Mouse (Mus musculus) bone marrow, adult 2 months (tissue): Measurements from ENCODE around the gene Cnga1. TPM values are rescaled to one million over a fixed set of nuclear protein-coding genes. Genes with fewer than 3 reads are reported as not detected.
A peak's percentile ranks its signal among the peaks of the same experiment; 100 is the strongest.

Source experiments
- H3K27ac ChIP-seq: fragments of 200-500 bp; 2 replicates; pipeline ENCODE4 v1.5.1; 2012; ENCODE audit warnings: low read depth, mild to moderate bottlenecking, control low read depth, inconsistent platforms, low read length; ENCODE audit not compliant: control insufficient read depth, poor library complexity, insufficient read depth
- H3K4me1 ChIP-seq: fragments of 200-500 bp; 2 replicates; pipeline ENCODE4 v1.6.1; 2011; ENCODE audit warnings: low read length; ENCODE audit not compliant: control insufficient read depth, insufficient read depth
- H3K4me3 ChIP-seq: fragments of 200-500 bp; replicated peaks from 2 replicates; pipeline ENCODE3; 2011; ENCODE audit warnings: mild to moderate bottlenecking, low read depth, low read length, control low read depth; ENCODE audit not compliant: control insufficient read depth
- CTCF ChIP-seq: fragments of 200-500 bp; IDR thresholded peaks from 2 replicates; pipeline ENCODE4 v1.5.1; 2011; ENCODE audit warnings: low read length, control low read depth; ENCODE audit not compliant: control insufficient read depth, insufficient read depth
- POLR2A ChIP-seq: fragments of 200-500 bp; IDR thresholded peaks from 2 replicates; pipeline ENCODE4 v1.6.1; 2011; ENCODE audit warnings: low read depth, mild to moderate bottlenecking, control low read depth, low read length, borderline replicate concordance; ENCODE audit not compliant: control insufficient read depth
- WGBS: fragments of 180-500 bp; shearing (Covaris S2); methylation state at CpG from one replicate; pipeline ENCODE4 v1.1.7; 2018; 5-methylcytosine and 5-hydroxymethylcytosine counted together
- polyA plus RNA-seq: library from polyadenylated mRNA; stranded (reverse); fragments of >200 nt; gene quantifications from 2 replicates; pipeline ENCODE4 v1.2.4, GENCODE M21; 2011; ENCODE audit warnings: low replicate concordance; ENCODE audit not compliant: missing spikeins, insufficient read depth, insufficient read length

Gene Cnga1
- polyA plus RNA-seq, 1 experiment = 0.60 TPM

- WGBS = 31% methylated on average over 5 of the region's 5 CpGs
- H3K4me1 ChIP-seq = no peaks in the 10 kb centered on the region; the same call in 1 of the 2 replicates
- H3K27ac ChIP-seq = no peak overlapping the region
- TF ChIP-seq POLR2A = no peak
- TF ChIP-seq CTCF = peak; percentile 41
- no peak overlapping the region for H3K4me3 ChIP-seq
Measured at GRCm38 (mm10) chr5:72665281-72665680, 21.2 kb upstream of the Cnga1 start.

GRCm38 (mm10) chr5:72664854-72665253, 20.8 kb upstream of the Cnga1 start:
- H3K27ac ChIP-seq = no peak overlapping the region
- no peak overlapping the region for H3K4me3 ChIP-seq
- H3K4me1 ChIP-seq = no peaks in the 10 kb centered on the region; the same call in 1 of the 2 replicates
- TF ChIP-seq POLR2A (no peak), CTCF (no peak)
- WGBS = 55% methylated on average over 3 of the region's 3 CpGs

- no peaks in the 10 kb centered on the region; the same call in 1 of the 2 replicates for H3K4me1 ChIP-seq
- no peak overlapping the region for H3K4me3 ChIP-seq
- TF ChIP-seq CTCF (no peak), POLR2A (no peak)
- WGBS = 85% methylated on average over 5 of the region's 5 CpGs
- H3K27ac ChIP-seq = no peak overlapping the region
Measured at GRCm38 (mm10) chr5:72664126-72664525, 20.1 kb upstream of the Cnga1 start.

- Histone ChIP-seq H3K4me1 (no peaks in the 10 kb centered on the region; the same call in 1 of the 2 replicates), H3K4me3 (no peak overlapping the region), H3K27ac (no peak overlapping the region)
- 67% methylated on average over 6 of the region's 6 CpGs for WGBS
- no peak for TF ChIP-seq CTCF
Measured at GRCm38 (mm10) chr5:72661051-72661781, 17.1 kb upstream of the Cnga1 start.

GRCm38 (mm10) chr5:72658375-72658774, 14.3 kb upstream of the Cnga1 start:
- Histone ChIP-seq H3K4me1 (no peaks in the 10 kb centered on the region; the same call in 1 of the 2 replicates), H3K4me3 (no peak overlapping the region), H3K27ac (no peak overlapping the region)
- 80% methylated on average over 13 of the region's 13 CpGs for WGBS
- TF ChIP-seq CTCF (no peak), POLR2A (no peak)

GRCm38 (mm10) chr5:72656270-72656791, 12.3 kb upstream of the Cnga1 start:
- Histone ChIP-seq H3K4me1 (no peaks in the 10 kb centered on the region; the same call in 1 of the 2 replicates), H3K4me3 (no peak overlapping the region), H3K27ac (no peak overlapping the region)
- TF ChIP-seq POLR2A (no peak), CTCF (no peak)
- 57% methylated on average over 7 of the region's 7 CpGs for WGBS

- Histone ChIP-seq H3K4me3 (no peak overlapping the region), H3K27ac (no peak overlapping the region), H3K4me1 (no peaks in the 10 kb centered on the region; the same call in 1 of the 2 replicates)
- TF ChIP-seq CTCF (no peak), POLR2A (no peak)
- WGBS = 78% methylated on average over 10 of the region's 10 CpGs
Measured at GRCm38 (mm10) chr5:72653068-72653674, 9.1 kb upstream of the Cnga1 start.

- Histone ChIP-seq H3K27ac (no peak overlapping the region), H3K4me1 (no peaks in the 10 kb centered on the region; the same call in 1 of the 2 replicates), H3K4me3 (no peak overlapping the region)
- TF ChIP-seq POLR2A (no peak), CTCF (no peak)
- whole genome bisulfite sequencing = 82% methylated on average over 9 of the region's 9 CpGs
Measured at GRCm38 (mm10) chr5:72648987-72649735, 5.1 kb upstream of the Cnga1 start.
